Mouse (Mus musculus): Measurements from ENCODE around the gene Coro1b. TPM values are rescaled to one million over a fixed set of nuclear protein-coding genes. Genes with fewer than 3 reads are reported as not detected.

Gene Coro1b
- total and polyA plus RNA-seq, 3 experiments = 179 to 265 (median 194) TPM

DNA sequence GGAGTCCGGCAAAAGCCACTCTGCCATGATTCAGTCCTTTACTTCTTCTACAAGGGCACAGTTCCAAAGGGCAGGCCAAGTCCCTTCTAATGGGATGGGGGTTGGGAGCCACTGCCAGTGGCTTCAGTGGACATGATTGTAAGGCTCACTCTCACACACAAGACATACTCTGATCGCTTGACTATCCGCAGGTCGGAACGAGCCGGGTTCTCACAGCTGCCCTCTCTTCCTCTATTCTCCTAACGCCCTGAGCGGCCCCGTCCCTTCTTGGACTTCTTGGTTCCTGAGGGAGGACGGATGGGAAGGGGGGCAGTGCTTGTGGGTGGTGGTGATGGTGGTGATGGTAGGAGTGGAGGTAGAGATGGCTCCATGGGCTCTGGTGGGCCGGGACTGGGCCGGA, 8.4 kb downstream of the Coro1b start:
- in situ Hi-C loops (cut with MboI; ENCODE audit: low pct_ligation_motif_present, low pct_unique_long_range_greater_than_20kb, low sequenced_read_pairs) (no loop called here), dilution Hi-C loops (cut with MboI; ENCODE audit: extremely low pct_ligation_motif_present, extremely low pct_unique_long_range_greater_than_20kb, low sequenced_read_pairs) (no loop called here)
- Histone ChIP-seq H3K4me2 (ENCODE audit: insufficient read depth, low read depth, poor library complexity, severe bottlenecking) (peak overlapping the region; percentile 52), H3K27me3 (replicated peaks) (no peaks in the 10 kb centered on the region), H3K4me3 (replicated peaks in 1 of 3; ENCODE audit: low read depth in 2 of 3, low read length in 2 of 3, poor library complexity in 1 of 3) (peak overlapping the region in 1 of 3 experiments; percentile 73), H3K79me2 (replicated peaks; ENCODE audit: control insufficient read depth, extremely low read depth, insufficient read depth, poor library complexity, severe bottlenecking) (peaks cover 19% of the 10 kb centered on the region), H3K9me3 (replicated peaks; ENCODE audit: low read length) (no peaks in the 10 kb centered on the region), H3K4me1 (ENCODE audit: control insufficient read depth in 1 of 2, insufficient read depth in 2 of 2) (peaks cover 22 to 56% of the 10 kb centered on the region in 2 experiments), H3K27ac (ENCODE audit: insufficient read depth, low read depth) (peak overlapping the region; percentile 90), H3K36me3 (replicated peaks in 1 of 2; ENCODE audit: control insufficient read depth in 1 of 2, insufficient read depth in 1 of 2, low read length in 1 of 2) (peaks cover 68 to 83% of the 10 kb centered on the region in 2 experiments), H3K9ac (ENCODE audit: insufficient read depth, low read depth) (peak overlapping the region; percentile 96; the same call in 1 of the 2 replicates)
- TF ChIP-seq PAX5 (IDR thresholded peaks at IDR 0.05; ENCODE audit: low read length) = no peak
- TF ChIP-seq RAD21 (IDR thresholded peaks at IDR 0.05; ENCODE audit: low read depth, low read length) = no peak
- no peak for TF ChIP-seq SIN3A (IDR thresholded peaks at IDR 0.05; ENCODE audit: low read length)
- no peak for TF ChIP-seq ZC3H11A (IDR thresholded peaks at IDR 0.05; ENCODE audit: low read depth, low read length)
- no peak for TF ChIP-seq MYC (IDR thresholded peaks at IDR 0.05; ENCODE audit: low read depth, low read length)
- no peak for TF ChIP-seq USF2 (conservative IDR thresholded peaks at IDR 0.05; ENCODE audit: low read depth, low read length)
- no peak for TF ChIP-seq CHD1 (IDR thresholded peaks at IDR 0.05; ENCODE audit: low read depth, low read length)
- TF ChIP-seq JUN (IDR thresholded peaks at IDR 0.05; ENCODE audit: insufficient read depth, low read depth, low read length) = no peak
- TF ChIP-seq ELF1 (IDR thresholded peaks at IDR 0.05; ENCODE audit: low read depth, low read length) = no peak
- no peak for TF ChIP-seq TBP (conservative IDR thresholded peaks at IDR 0.05; ENCODE audit: low read depth, low read length)
- TF ChIP-seq CTCF (conservative IDR thresholded peaks at IDR 0.05 in 1 of 2, IDR thresholded peaks at IDR 0.05 in 1 of 2; ENCODE audit: low read depth in 2 of 2, low read length in 2 of 2) = no peak
- no peak for DNase-seq (ENCODE audit: extremely low read depth)

DNA sequence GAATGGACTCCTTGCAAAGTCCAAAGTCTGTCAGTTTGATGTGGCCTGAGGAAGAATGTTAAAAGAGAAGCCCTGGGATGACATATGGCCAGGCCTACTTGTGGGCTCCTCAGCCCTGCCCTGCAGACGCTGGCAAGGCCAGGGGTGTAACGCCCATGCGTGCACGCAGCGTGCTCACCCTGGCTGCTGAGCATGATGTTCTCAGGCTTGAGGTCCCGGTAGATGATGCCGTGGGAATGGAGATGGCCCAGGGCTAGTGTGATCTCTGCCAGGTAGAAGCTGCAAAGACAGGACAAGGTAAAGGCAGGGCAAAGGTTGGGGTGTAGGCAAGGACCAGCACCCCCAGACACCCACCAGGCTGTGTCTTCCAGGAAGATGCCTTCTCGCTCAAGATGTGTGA, 10.6 kb downstream of the Coro1b start:
- TF ChIP-seq POLR2A (IDR thresholded peaks at IDR 0.05; ENCODE audit: low read depth, low read length) (no peak), HCFC1 (IDR thresholded peaks at IDR 0.05; ENCODE audit: low read depth, low read length) (no peak), ZMIZ1 (IDR thresholded peaks at IDR 0.05; ENCODE audit: low read depth, low read length) (no peak), TCF12 (IDR thresholded peaks at IDR 0.05; ENCODE audit: low read depth, low read length) (no peak), ELF1 (IDR thresholded peaks at IDR 0.05; ENCODE audit: low read depth, low read length) (no peak)

More for the DNA sequence above, 10.6 kb downstream of the Coro1b start:
- Histone ChIP-seq H3K4me1 (ENCODE audit: control insufficient read depth in 1 of 2, insufficient read depth in 2 of 2) (peaks cover 23 to 49% of the 10 kb centered on the region in 2 experiments), H3K36me3 (replicated peaks in 1 of 2; ENCODE audit: control insufficient read depth in 1 of 2, insufficient read depth in 1 of 2, low read length in 1 of 2) (peaks cover 52 to 64% of the 10 kb centered on the region in 2 experiments), H3K4me3 (replicated peaks in 1 of 3; ENCODE audit: low read depth in 2 of 3, low read length in 2 of 3, poor library complexity in 1 of 3) (no peak overlapping the region), H3K27ac (ENCODE audit: insufficient read depth, low read depth) (no peak overlapping the region), H3K4me2 (ENCODE audit: insufficient read depth, low read depth, poor library complexity, severe bottlenecking) (no peak overlapping the region), H3K79me2 (replicated peaks; ENCODE audit: control insufficient read depth, extremely low read depth, insufficient read depth, poor library complexity, severe bottlenecking) (peaks cover 29% of the 10 kb centered on the region), H3K9ac (ENCODE audit: insufficient read depth, low read depth) (no peak overlapping the region), H3K27me3 (replicated peaks) (no peaks in the 10 kb centered on the region), H3K9me3 (replicated peaks; ENCODE audit: low read length) (no peaks in the 10 kb centered on the region)
- in situ Hi-C loops (cut with MboI; ENCODE audit: low pct_ligation_motif_present, low pct_unique_long_range_greater_than_20kb, low sequenced_read_pairs) = no loop called here
- DNase-seq (ENCODE audit: extremely low read depth) = no peak
- dilution Hi-C loops (cut with MboI; ENCODE audit: extremely low pct_ligation_motif_present, extremely low pct_unique_long_range_greater_than_20kb, low sequenced_read_pairs) = no loop called here
